Mouse (Mus musculus) liver, adult (tissue): ENCODE measurements around the gene Fmod.

Source experiments
- GATA4 ChIP-seq: IDR thresholded peaks from 2 replicates; pipeline ENCODE4 v1.6.1; 2014; ENCODE audit warnings: mild to moderate bottlenecking, low read length; ENCODE audit not compliant: insufficient replicate concordance

Fmod gene

DNA sequence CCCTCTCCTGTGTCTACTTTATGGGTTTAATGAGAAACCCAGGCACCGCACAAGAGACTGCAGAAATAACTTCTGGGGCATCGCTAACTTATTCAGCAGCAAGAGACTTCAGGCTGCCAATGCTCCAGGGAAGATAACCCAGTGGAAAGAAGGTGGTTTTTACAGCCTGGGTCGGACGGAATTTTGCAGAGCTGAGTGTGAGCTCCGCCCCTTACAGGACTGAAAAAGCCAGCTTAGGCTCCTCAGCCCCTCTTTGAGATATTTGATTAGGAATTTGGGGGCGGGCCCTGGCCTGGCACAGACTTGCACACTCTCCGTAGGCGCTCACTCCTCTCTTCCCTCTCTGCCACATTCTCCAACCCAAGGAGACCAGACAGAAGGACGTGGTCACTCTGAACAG, at the start of gene Fmod:
Gene Fmod (plus strand): TSS at position 83 of the 400 bp plus-strand sequence.
- TF ChIP-seq GATA4, result no peak

DNA sequence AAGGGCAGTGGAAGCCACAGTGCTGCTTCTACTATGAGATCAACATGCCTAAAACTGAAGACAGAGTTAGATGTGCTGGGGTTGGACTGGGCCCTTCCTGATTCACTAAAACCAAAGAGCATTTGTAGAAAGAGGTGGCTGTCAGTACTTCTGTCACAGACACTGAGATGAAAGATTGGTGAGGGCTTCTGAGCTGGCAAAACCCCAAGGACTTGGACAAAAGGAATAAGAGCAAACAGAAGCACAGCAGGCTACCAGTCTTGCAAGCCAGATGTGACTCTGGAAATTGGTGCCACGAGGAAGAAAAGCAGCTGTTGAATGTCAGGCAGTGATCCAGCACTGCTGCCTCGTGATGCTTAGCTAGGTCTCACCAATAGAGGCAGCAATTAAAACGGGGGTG, 48.2 kb upstream of the Fmod start:
- TF ChIP-seq GATA4, result no peak

DNA sequence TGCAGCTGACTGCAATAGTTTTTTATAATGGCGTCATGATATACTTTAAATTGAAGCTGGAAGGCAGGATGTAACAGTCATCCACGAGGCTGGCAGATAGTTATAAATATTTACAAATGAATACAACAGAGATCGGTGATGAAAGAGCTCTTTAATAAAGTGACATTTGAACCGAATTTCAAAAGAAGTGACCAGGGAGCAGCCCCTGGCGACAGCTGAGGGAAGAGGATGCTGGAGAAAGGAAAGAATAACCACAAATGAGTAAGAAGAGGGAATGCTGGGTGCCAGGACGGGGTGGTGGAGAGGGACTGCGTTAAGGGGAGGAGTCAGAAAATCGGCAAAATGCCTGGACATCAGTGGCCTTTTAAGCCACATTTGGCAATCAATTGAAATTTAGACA, 45.8 kb upstream of the Fmod start:
- TF ChIP-seq GATA4, result no peak

DNA sequence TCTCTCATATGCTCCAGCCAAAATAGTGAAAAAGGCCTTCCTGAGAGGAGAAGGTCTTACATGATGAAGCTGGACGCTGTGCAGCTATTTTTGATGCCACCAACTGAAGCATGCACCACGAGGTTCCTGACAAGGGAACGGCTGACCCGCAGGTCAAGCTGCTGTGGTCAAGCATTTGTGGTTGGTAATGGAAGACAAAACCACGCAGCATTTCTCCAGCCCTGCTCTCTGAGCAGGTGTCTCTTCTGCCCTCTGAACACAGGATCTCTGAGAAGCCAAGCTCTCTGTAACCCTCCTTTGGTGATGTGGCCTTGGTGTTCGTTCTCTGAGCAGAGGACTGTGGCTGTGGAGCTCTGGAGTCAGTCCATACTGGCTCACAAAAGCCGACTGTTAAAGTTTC, 31.6 kb upstream of the Fmod start:
- no peak for TF ChIP-seq GATA4

DNA sequence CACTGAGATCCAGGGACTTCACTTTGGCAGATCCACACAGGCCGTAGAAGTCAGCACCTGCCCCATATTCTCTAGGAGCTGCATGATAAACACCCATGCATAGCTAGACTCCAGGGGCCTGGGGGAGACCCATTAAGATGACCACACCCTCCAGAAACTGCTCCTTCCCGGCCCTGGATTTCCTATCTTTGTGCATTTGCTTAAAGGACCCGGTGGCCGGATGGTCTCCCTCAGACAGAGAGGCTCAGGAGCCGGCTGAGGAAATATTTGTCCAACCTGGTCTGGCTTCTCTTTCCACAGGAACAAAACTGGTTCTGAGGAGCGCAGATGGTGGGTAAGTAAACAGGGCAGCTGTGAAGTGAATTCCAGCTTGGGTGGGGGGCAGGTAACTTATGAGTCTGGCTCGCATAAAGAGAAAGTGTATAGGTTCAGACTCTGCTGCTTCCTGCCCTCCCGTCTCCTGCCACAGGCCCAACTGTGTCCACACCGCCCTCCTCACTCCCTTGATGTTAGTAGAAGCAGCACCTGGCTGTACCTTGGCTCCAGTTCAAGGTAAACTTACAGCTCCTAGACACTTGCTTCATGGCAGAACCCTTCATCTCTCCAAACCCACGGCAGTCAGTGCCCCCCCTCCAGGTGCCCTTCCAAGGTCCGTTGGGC, 30.8 kb upstream of the Fmod start:
- TF ChIP-seq GATA4, result no peak

DNA sequence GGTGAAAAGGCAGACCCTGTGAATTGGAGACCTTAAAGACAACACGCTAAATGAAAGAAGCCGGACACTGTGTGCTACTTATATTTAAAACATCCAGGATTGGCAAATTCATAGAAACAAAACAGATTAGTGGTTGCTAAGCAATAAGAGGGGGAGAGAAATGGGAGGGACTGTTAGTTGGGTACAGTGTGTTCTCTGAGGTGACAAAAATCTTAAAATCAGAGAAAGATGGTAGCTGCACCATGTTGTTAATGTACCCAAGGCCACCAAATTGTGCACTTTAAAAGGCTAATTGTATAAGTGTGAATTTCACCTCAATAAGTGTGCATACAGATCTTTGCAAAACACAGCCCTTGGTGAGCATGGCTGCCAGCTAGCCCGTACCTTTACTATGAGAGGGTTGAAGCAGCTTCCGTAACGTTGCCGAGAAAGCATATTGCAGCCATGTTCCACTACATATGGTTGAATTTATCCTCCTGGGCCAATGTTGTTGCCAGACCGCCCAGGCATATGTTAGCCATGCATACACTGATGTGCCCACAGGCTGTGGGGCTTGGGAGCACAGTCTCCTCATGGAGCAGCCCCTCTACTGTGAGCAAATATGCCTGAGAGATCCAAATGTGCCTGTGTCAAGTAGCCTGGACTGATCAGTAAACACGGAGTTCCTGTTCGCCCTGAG, 12.6 kb upstream of the Fmod start:
- no peak for TF ChIP-seq GATA4

DNA sequence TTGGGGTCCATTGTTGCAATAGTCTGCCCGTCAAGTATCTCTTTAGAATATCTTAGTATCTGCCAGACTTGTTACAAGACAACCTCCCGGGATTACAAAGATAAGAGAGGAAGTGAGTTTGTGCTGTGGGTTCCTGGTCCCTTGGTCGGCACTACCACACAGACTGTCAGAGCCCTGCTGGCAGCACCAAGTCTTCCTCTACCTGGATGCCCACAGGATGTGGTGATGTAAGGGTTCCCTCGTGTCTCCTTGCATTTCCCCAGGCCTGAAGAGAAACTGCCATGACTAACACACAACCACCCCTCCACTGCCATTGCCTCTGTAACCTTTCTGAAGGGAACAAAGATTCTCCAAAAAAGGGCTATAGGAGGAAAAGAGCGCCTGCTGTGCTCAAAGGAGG, 11.1 kb upstream of the Fmod start:
- TF ChIP-seq GATA4, result no peak

DNA sequence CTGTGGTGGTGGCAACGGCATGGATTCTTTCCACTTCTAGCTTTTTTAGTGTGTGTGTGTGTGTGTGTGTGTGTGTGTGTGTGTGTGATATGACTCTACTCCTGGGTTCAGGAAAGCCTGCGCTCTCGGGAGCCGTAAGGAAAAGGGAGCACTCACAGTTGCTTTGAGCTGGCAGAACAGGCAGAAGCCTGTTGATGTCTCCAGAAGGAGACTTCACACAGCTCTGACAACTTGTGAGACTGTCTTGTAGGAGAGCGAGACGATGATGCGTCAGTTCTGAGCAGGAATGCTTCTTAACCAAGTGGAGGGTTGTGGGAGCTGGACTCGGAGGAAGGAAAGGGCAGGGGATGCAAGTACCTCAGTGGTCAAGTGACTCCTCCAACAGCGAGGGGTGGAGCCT, 10.3 kb upstream of the Fmod start:
- no peak for TF ChIP-seq GATA4

DNA sequence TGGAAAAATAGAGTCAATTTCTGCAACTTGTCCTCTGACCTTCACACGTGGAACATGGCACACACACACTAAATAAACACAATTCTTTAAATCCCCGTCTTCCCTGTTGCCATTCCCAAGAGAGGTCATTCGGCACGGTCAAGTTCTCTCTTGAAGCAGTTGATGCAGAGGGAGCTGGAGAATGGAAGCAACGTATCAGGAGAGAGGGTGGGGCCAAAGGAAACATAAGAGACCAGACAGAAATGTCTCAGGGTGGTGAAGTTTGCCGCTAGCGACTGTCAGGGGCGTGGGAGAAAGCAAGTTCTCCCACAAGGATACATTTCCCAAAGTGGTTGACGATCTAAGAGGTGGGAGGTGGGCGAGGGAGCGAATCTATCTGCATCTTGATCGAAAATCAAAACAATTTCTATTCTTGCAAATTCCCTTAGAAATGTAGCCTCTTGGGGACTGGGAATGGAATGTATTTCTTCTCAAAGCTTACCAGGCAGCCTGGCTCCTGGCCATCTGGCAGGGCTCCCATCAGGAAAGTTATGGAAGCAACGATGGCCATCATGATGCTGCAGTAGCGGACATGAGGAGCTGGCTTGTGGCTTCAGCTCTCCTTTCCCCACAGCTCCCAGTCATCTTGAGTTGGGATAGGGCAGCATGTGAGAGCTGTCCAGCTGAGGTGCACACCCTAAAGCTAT, 8.8 kb upstream of the Fmod start:
- TF ChIP-seq GATA4, result no peak

DNA sequence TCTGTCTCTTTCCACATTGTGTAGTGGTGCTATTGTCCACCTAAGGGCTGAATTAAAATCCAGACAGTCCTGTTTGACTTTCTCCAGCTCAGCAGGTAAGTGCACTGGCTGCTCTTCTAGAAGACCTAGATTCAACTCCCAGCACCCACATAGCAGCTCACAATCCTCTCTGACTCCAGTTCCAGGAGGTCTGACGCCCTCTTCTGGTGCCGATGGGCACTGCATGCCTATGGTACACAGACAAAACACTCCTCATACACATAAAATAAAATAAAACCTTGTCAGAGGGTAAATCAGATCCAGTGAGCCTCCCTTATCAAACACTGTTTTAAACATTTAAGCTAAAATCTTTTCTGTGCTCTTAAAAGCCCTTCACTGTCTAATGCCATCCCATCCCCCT, 562 bp upstream of the Fmod start:
- no peak for TF ChIP-seq GATA4

DNA sequence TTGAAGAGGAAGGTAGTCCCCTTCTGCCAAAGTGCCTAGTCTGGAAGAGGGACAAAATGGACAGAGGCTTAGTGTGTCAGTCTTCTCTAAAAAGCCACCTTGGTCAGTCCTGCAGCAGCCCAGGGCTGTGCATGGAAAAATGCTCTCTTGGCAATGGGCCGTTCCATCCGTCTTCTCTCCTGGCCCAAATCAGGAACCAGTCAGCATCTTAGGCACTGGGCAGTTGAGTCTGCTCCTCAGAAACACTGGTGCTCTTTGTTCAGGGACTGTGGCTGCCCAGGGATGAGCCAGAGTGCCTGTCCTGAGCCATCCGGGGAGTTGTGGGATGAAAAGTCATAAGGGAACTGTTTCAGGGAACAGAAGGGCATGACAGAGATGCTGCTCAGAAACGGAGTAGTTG, 1.3 kb downstream of the Fmod start:
- TF ChIP-seq GATA4, result no peak

DNA sequence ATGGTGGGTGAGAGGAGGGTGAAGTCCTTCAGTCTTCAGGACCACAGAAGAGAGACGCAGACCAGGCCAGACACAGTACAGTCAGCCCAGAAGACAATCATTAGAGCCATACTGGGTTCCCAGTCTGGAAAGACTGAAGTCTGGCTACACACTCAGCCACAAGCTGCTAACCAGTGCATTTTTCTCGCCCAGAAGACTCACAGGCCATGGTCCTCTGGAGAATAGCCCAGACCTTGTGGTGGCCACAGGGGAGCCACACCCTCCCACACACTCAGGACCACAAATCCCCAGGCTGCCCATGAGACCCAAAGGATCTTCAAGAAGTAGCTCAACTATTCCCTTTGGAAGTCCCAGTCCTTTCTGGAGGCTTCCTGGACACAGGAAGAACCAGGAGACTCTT, 2.3 kb downstream of the Fmod start:
- no peak for TF ChIP-seq GATA4

DNA sequence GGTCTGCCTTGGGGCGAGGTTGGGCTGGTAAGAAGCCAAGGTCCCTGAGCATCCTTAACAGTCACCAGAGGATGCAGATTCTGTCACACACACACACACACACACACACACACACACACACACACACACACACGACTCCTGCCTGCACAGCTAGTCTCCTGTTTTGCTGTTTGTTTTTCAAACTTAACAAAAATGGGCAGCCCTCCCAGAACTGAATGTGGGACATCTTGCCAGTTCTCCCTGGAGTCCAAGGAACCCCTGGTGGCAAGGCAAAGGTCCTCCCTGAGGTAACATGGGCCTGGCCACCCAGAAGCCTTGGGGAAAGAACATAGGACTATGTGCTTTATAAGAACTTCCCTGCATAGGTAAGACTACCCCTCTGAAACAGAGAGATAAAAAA, 4.8 kb downstream of the Fmod start:
- TF ChIP-seq GATA4, result no peak

DNA sequence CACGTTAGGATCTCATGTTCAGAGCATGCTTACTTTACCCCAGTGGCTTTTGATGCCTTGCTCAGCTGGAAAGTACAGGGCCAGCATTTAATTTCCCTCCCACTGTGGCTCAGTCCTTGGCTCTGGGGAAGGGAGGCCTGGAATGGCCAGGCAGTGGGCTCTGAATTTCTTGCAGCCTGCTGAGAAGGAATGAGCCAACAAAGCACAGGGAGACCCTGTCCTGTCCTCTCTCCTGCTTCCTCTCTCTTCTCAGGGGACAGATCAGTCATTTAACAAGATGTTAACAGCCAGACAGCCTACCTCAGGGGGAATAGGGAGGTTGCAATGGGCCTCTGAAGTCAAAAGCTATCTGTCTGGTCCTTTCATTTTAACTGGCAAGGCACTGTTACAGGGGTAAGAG, 5.3 kb downstream of the Fmod start:
- TF ChIP-seq GATA4, result no peak

DNA sequence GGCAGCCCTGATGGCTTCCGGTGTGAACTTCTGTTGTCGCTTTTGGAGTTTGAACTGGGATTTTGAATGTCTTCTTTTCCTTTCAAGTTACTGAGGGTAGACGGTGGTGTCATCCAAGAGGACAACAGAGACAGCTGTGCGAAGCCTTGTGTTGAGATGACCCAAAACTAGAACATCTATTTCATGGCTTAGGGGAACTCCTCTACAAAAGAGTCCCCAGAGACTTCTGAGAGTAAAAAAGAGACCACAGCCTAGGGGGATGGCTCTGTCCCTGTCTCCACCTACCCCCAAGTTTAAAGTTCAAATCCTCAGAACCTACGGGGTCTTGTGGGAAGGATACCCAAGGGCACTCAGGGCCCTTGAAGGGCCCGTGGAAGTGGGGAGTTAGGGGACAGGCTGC, 7.8 kb downstream of the Fmod start:
- no peak for TF ChIP-seq GATA4

DNA sequence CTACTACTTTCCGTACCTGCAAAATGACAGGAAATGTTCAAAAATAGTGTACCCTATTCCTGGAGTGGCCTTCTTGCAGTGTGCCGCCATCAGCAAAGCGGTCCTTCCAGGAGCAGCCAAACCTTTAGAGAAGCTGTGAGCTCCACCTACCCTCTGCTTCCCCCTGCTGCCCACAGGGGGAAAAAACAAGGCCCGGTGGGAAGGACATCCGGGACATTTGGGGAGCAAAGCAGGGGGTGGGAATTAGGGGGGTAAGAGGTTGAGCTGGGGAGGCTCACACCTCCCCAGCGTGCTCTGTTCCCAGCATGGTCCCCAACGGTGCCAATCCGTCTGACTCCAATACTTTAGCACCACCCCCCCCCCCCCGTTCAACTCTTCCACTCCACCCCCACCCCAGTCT, 8.9 kb downstream of the Fmod start:
- TF ChIP-seq GATA4, result no peak
